Mouse (Mus musculus) olfactory bulb, adult 2 months (tissue): ENCODE data around the gene Mecp2.

Experiments used
- CTCF ChIP-seq: fragments of 200-500 bp; IDR thresholded peaks from 2 replicates; pipeline ENCODE4 v1.5.1; 2012; ENCODE audit warnings: low read depth, mild to moderate bottlenecking, low read length, moderate library complexity; ENCODE audit not compliant: insufficient read depth
- POLR2A ChIP-seq: fragments of 200-500 bp; IDR thresholded peaks from 2 replicates; pipeline ENCODE4 v1.6.1; 2012; ENCODE audit warnings: mild to moderate bottlenecking, low read depth, low read length, moderate library complexity; ENCODE audit not compliant: insufficient read depth

DNA sequence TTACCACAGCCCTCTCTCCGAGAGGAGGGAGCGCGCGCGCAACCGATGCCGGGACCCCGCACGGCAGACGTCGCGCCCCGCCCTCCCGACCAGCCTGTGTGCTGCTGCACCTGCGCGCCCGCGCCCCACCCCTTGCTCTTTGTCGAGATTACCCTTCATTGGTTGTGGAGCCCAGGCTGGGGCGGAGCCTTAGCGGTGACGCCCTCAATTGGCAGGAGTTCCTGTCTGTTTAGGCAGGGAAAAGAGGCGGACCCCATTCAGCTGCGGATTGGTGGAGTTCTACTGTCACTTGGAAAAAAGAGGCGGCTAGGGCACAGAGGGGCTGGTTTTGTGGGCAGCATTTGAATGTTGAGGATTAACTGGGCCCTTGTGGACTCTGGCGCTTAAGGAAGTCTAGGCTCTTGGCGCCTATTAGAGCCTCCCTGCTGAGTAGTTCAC is 49.5 kb downstream of the Mecp2 start:
- TF ChIP-seq POLR2A (peak; percentile 11; the same call in 1 of the 2 replicates), CTCF (no peak)
